Mouse (Mus musculus): ENCODE measurements around the gene H2-M3. TPM values are rescaled to one million over a fixed set of nuclear protein-coding genes. Genes with fewer than 3 reads are reported as not detected.

H2-M3 gene
- polyA plus RNA-seq, 1 experiment from 2014 or later = 0.61 TPM

GRCm38 (mm10) chr17:37283360-37283759 lies 13.3 kb downstream of the H2-M3 start, which contains the start of gene Olfr99:
TSS of gene Olfr99 (minus strand) at chr17:37283460.
- Histone ChIP-seq H3K4me3 (no peak within 1 kb of the TSS), H3K9me3 (no peaks in the 10 kb centered on the region), H3K4me2 (replicated peaks) (no peak within 1 kb of the TSS), H3K4me1 (no peaks in the 10 kb centered on the region), H3K36me3 (no peaks in the 10 kb centered on the region), H3K27ac (replicated peaks) (no peak within 1 kb of the TSS), H3K27me3 (no peaks in the 10 kb centered on the region), H3K9ac (replicated peaks) (no peak within 1 kb of the TSS)
- 84% methylated on average over 1 of the region's 1 CpGs for WGBS
- ATAC-seq (replicated peaks) = no peak

- no peaks in the 10 kb centered on the region for H3K36me3 ChIP-seq
- H3K4me1 ChIP-seq = no peaks in the 10 kb centered on the region
- WGBS = 90% methylated on average over 4 of the region's 4 CpGs
- no peaks in the 10 kb centered on the region for H3K27me3 ChIP-seq
- no peaks in the 10 kb centered on the region for H3K9me3 ChIP-seq
- H3K4me3 ChIP-seq = no peak within 1 kb of the TSS
- H3K4me2 ChIP-seq (replicated peaks) = no peak within 1 kb of the TSS
- no peak for ATAC-seq (replicated peaks)
- no peak within 1 kb of the TSS for H3K9ac ChIP-seq (replicated peaks)
- H3K27ac ChIP-seq (replicated peaks) = no peak within 1 kb of the TSS
Observed at GRCm38 (mm10) chr17:37304213-37304612, 34.2 kb downstream of the H2-M3 start, which contains the start of gene Olfr101. TSS of gene Olfr101 (minus strand) at chr17:37304313.

- H3K9me3 ChIP-seq = no peaks in the 10 kb centered on the region
- H3K4me2 ChIP-seq (replicated peaks) = no peak overlapping the region
- H3K36me3 ChIP-seq = no peaks in the 10 kb centered on the region
- no peak overlapping the region for H3K27ac ChIP-seq (replicated peaks)
- H3K4me1 ChIP-seq = no peaks in the 10 kb centered on the region
- no peak for ATAC-seq (replicated peaks)
- H3K9ac ChIP-seq (replicated peaks) = no peak overlapping the region
- H3K4me3 ChIP-seq = no peak overlapping the region
- WGBS = 39% methylated on average over 4 of the region's 4 CpGs
- no peaks in the 10 kb centered on the region for H3K27me3 ChIP-seq
Observed at GRCm38 (mm10) chr17:37308483-37308882, 38.5 kb downstream of the H2-M3 start.

- H3K4me1 ChIP-seq = no peaks in the 10 kb centered on the region
- H3K4me2 ChIP-seq (replicated peaks) = no peak overlapping the region
- no peaks in the 10 kb centered on the region for H3K36me3 ChIP-seq
- 61% methylated on average over 2 of the region's 2 CpGs for WGBS
- no peak overlapping the region for H3K4me3 ChIP-seq
- H3K9ac ChIP-seq (replicated peaks) = no peak overlapping the region
- no peaks in the 10 kb centered on the region for H3K27me3 ChIP-seq
- no peak for ATAC-seq (replicated peaks)
- H3K9me3 ChIP-seq = no peaks in the 10 kb centered on the region
- H3K27ac ChIP-seq (replicated peaks) = no peak overlapping the region
Observed at GRCm38 (mm10) chr17:37310146-37310699, 40.2 kb downstream of the H2-M3 start.

GRCm38 (mm10) chr17:37316954-37317353 lies 46.9 kb downstream of the H2-M3 start, which contains the start of gene Olfr102:
TSS of gene Olfr102 (minus strand) at chr17:37317054.
- no peaks in the 10 kb centered on the region for H3K27me3 ChIP-seq
- H3K4me2 ChIP-seq (replicated peaks) = no peak within 1 kb of the TSS
- H3K4me3 ChIP-seq = no peak within 1 kb of the TSS
- no peak for ATAC-seq (replicated peaks)
- H3K27ac ChIP-seq (replicated peaks) = no peak within 1 kb of the TSS
- no peaks in the 10 kb centered on the region for H3K4me1 ChIP-seq
- H3K9ac ChIP-seq (replicated peaks) = no peak within 1 kb of the TSS
- H3K9me3 ChIP-seq = no peaks in the 10 kb centered on the region
- H3K36me3 ChIP-seq = no peaks in the 10 kb centered on the region

Other genes with a start within 250 kb of the H2-M3 start
- gene Mog, start 246.8 kb upstream of the H2-M3 start, polyA plus RNA-seq (2015; fragmentation: Nextera tagmentation; extraction: Ambion mirVana) = 1.9 and 2.4 TPM in 2 replicates
- gene Gabbr1, start 224.3 kb upstream of the H2-M3 start, polyA plus RNA-seq (2015; fragmentation: Nextera tagmentation; extraction: Ambion mirVana) = 50.9 and 53.1 TPM in 2 replicates
- gene Olfr90, start 181.7 kb upstream of the H2-M3 start, polyA plus RNA-seq (2015; fragmentation: Nextera tagmentation; extraction: Ambion mirVana) = not detected in 2 replicates
- not detected in 2 replicates for gene Olfr91, start 171.9 kb upstream of the H2-M3 start, polyA plus RNA-seq (2015; fragmentation: Nextera tagmentation; extraction: Ambion mirVana)
- gene Olfr92, start 150.1 kb upstream of the H2-M3 start, polyA plus RNA-seq (2015; fragmentation: Nextera tagmentation; extraction: Ambion mirVana) = not detected in 2 replicates
- gene Olfr93, start 108.7 kb upstream of the H2-M3 start, polyA plus RNA-seq (2015; fragmentation: Nextera tagmentation; extraction: Ambion mirVana) = not detected in 2 replicates
- not detected in 2 replicates for gene Ubd, start 76.3 kb upstream of the H2-M3 start, polyA plus RNA-seq (2015; fragmentation: Nextera tagmentation; extraction: Ambion mirVana)
- gene Olfr94, start 69.2 kb upstream of the H2-M3 start, polyA plus RNA-seq (2015; fragmentation: Nextera tagmentation; extraction: Ambion mirVana) = not detected in 2 replicates
- gene Olfr95, start 57.1 kb upstream of the H2-M3 start, polyA plus RNA-seq (2015; fragmentation: Nextera tagmentation; extraction: Ambion mirVana) = not detected in 2 replicates
- gene Olfr96, start 50.1 kb upstream of the H2-M3 start, polyA plus RNA-seq (2015; fragmentation: Nextera tagmentation; extraction: Ambion mirVana) = not detected in 2 replicates
- gene Olfr97, start 32.9 kb upstream of the H2-M3 start, polyA plus RNA-seq (2015; fragmentation: Nextera tagmentation; extraction: Ambion mirVana) = not detected in 2 replicates
- gene Olfr98, start 6.5 kb upstream of the H2-M3 start, polyA plus RNA-seq (2015; fragmentation: Nextera tagmentation; extraction: Ambion mirVana) = not detected in 2 replicates
- gene Olfr99, start 13.2 kb downstream of the H2-M3 start, polyA plus RNA-seq (2015; fragmentation: Nextera tagmentation; extraction: Ambion mirVana) = not detected in 2 replicates
- gene Olfr101, start 34.1 kb downstream of the H2-M3 start, polyA plus RNA-seq (2015; fragmentation: Nextera tagmentation; extraction: Ambion mirVana) = not detected in 2 replicates
- gene Olfr102, start 46.8 kb downstream of the H2-M3 start, polyA plus RNA-seq (2015; fragmentation: Nextera tagmentation; extraction: Ambion mirVana) = not detected in 2 replicates
- gene Olfr103, start 69.5 kb downstream of the H2-M3 start, polyA plus RNA-seq (2015; fragmentation: Nextera tagmentation; extraction: Ambion mirVana) = not detected in 2 replicates
- gene Olfr104-ps, start 89.4 kb downstream of the H2-M3 start, polyA plus RNA-seq (2015; fragmentation: Nextera tagmentation; extraction: Ambion mirVana) = not detected in 2 replicates
- not detected in 2 replicates for gene Olfr105-ps, start 108.8 kb downstream of the H2-M3 start, polyA plus RNA-seq (2015; fragmentation: Nextera tagmentation; extraction: Ambion mirVana)
- not detected in 2 replicates for gene Olfr106-ps, start 120.2 kb downstream of the H2-M3 start, polyA plus RNA-seq (2015; fragmentation: Nextera tagmentation; extraction: Ambion mirVana)
- gene Olfr107, start 129.0 kb downstream of the H2-M3 start, polyA plus RNA-seq (2015; fragmentation: Nextera tagmentation; extraction: Ambion mirVana) = not detected in 2 replicates
- gene Olfr108, start 175.3 kb downstream of the H2-M3 start, polyA plus RNA-seq (2015; fragmentation: Nextera tagmentation; extraction: Ambion mirVana) = not detected in 2 replicates
- not detected in 2 replicates for gene Olfr109, start 188.7 kb downstream of the H2-M3 start, polyA plus RNA-seq (2015; fragmentation: Nextera tagmentation; extraction: Ambion mirVana)
- not detected in 2 replicates for gene H2-M2, start 213.3 kb downstream of the H2-M3 start, polyA plus RNA-seq (2015; fragmentation: Nextera tagmentation; extraction: Ambion mirVana)
- not detected in 2 replicates for gene Olfr110, start 222.2 kb downstream of the H2-M3 start, polyA plus RNA-seq (2015; fragmentation: Nextera tagmentation; extraction: Ambion mirVana)
- gene Olfr111, start 237.8 kb downstream of the H2-M3 start, polyA plus RNA-seq (2015; fragmentation: Nextera tagmentation; extraction: Ambion mirVana) = not detected in 2 replicates